9 mouse cellular contexts compared by ENCODE assay signal in the genomic region with DNA sequence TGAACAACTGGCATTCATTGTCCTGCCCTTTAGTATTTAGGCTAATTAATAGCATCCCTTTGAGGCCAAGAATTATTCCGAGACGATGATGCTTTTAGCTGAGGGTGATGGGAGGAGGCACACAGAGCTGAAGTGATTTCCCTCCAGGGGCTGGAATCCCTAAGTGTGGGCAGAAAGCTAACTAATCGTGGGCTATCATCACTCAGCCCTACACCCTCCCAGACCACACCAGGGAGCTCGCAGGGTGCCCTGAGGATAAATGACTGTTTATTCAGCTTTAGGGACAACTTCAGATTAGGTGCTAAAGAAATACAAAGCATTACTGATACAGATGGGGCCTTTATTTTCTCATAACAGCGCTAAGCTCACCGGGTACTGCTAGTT.
A peak's percentile ranks its signal among the peaks of the same experiment; 100 is the strongest.
DNase-seq lines count a peak whose midpoint lies in the region; ATAC-seq lines count a peak whose summit lies in the region.
"Had no signal": no experiment of that assay in that cellular context is flagged by ENCODE, and none has a peak within 500 bp of the region (broad histone marks: within the 10 kb centered on the region; RNA-seq: fewer than 3 reads in every experiment).

No protein-coding gene starts in this region.

- H3K36me3 ChIP-seq in heart, embryonic 12.5 days, result no peaks in the 10 kb centered on the region
- H3K36me3 ChIP-seq in embryonic facial prominence, embryonic 13.5 days, result no peaks in the 10 kb centered on the region
- H3K36me3 ChIP-seq in hindbrain, embryonic 13.5 days, result no peaks in the 10 kb centered on the region
- no peaks in the 10 kb centered on the region for H3K36me3 ChIP-seq in midbrain, embryonic 12.5 days
- H3K36me3 ChIP-seq: liver, embryonic 15.5 days had no signal

- peaks cover 30% of the 10 kb centered on the region for H3K4me1 ChIP-seq in heart, embryonic 12.5 days (replicated peaks)
- peaks cover 27% of the 10 kb centered on the region for H3K4me1 ChIP-seq in embryonic facial prominence, embryonic 13.5 days
- peaks cover 11% of the 10 kb centered on the region for H3K4me1 ChIP-seq in hindbrain, embryonic 13.5 days (replicated peaks)
- peaks cover 13% of the 10 kb centered on the region for H3K4me1 ChIP-seq in midbrain, embryonic 12.5 days
- H3K4me1 ChIP-seq: liver, embryonic 15.5 days had no signal

- H3K27me3 ChIP-seq in heart, embryonic 12.5 days (replicated peaks), result no peaks in the 10 kb centered on the region
- H3K27me3 ChIP-seq in embryonic facial prominence, embryonic 13.5 days, result no peaks in the 10 kb centered on the region
- no peaks in the 10 kb centered on the region for H3K27me3 ChIP-seq in hindbrain, embryonic 13.5 days
- no peaks in the 10 kb centered on the region for H3K27me3 ChIP-seq in midbrain, embryonic 12.5 days
- H3K27me3 ChIP-seq: liver, embryonic 15.5 days had no signal

- intact Hi-C loops in heart, postnatal 36 days (cut with DNase I), result no loop called here

- peak overlapping the region; percentile 39; the same call in 1 of the 2 replicates for H3K27ac ChIP-seq in heart, embryonic 12.5 days (ENCODE audit: poor library complexity, severe bottlenecking)
- no peak overlapping the region for H3K27ac ChIP-seq in embryonic facial prominence, embryonic 13.5 days
- H3K27ac ChIP-seq in hindbrain, embryonic 13.5 days, result no peak overlapping the region
- H3K27ac ChIP-seq in midbrain, embryonic 12.5 days (replicated peaks), result no peak overlapping the region
- H3K27ac ChIP-seq: liver, embryonic 15.5 days had no signal

- peak overlapping the region; percentile 69 for H3K4me2 ChIP-seq in heart, embryonic 12.5 days
- H3K4me2 ChIP-seq in embryonic facial prominence, embryonic 13.5 days, result peak overlapping the region; percentile 41
- H3K4me2 ChIP-seq in hindbrain, embryonic 13.5 days, result peak overlapping the region; percentile 36
- peak overlapping the region; percentile 42 for H3K4me2 ChIP-seq in midbrain, embryonic 12.5 days (replicated peaks)
- H3K4me2 ChIP-seq: liver, embryonic 15.5 days had no signal

- 7% methylated on average over 6 of the region's 6 CpGs for WGBS in heart, embryonic 12.5 days
- 18% methylated on average over 6 of the region's 6 CpGs for WGBS in embryonic facial prominence, embryonic 13.5 days
- 14% methylated on average over 6 of the region's 6 CpGs for WGBS in hindbrain, embryonic 13.5 days
- 16% methylated on average over 6 of the region's 6 CpGs for WGBS in midbrain, embryonic 12.5 days

- H3K9ac ChIP-seq in heart, embryonic 12.5 days, result no peak overlapping the region
- 0 out of 2 replicates have a peak overlapping the region, but pooled peaks have one; percentile 1 for H3K9ac ChIP-seq in embryonic facial prominence, embryonic 13.5 days
- H3K9ac ChIP-seq in hindbrain, embryonic 13.5 days, result no peak overlapping the region
- no peak overlapping the region for H3K9ac ChIP-seq in midbrain, embryonic 12.5 days (replicated peaks)
- H3K9ac ChIP-seq: liver, embryonic 15.5 days had no signal

- no peak for ATAC-seq in heart, embryonic 12.5 days (ENCODE audit: insufficient number of reproducible peaks, low FRiP score)
- ATAC-seq in embryonic facial prominence, embryonic 13.5 days (ENCODE audit: insufficient number of reproducible peaks, insufficient read depth, low FRiP score, low TSS enrichment, low read depth), result no peak
- peak; percentile 81 for ATAC-seq in hindbrain, embryonic 13.5 days (ENCODE audit: low FRiP score)
- ATAC-seq in midbrain, embryonic 12.5 days (ENCODE audit: low FRiP score, low read depth), result peak; percentile 72

- H3K9me3 ChIP-seq in heart, embryonic 12.5 days (replicated peaks), result no peaks in the 10 kb centered on the region
- no peaks in the 10 kb centered on the region for H3K9me3 ChIP-seq in embryonic facial prominence, embryonic 13.5 days
- H3K9me3 ChIP-seq in hindbrain, embryonic 13.5 days, result no peaks in the 10 kb centered on the region
- H3K9me3 ChIP-seq in midbrain, embryonic 12.5 days, result no peaks in the 10 kb centered on the region
- H3K9me3 ChIP-seq: liver, embryonic 15.5 days had no signal

- peak overlapping the region; percentile 37 for H3K4me3 ChIP-seq in heart, embryonic 12.5 days
- H3K4me3 ChIP-seq in embryonic facial prominence, embryonic 13.5 days, result no peak overlapping the region
- no peak overlapping the region for H3K4me3 ChIP-seq in hindbrain, embryonic 13.5 days
- 0 out of 2 replicates have a peak overlapping the region, but pooled peaks have one; percentile 4 for H3K4me3 ChIP-seq in midbrain, embryonic 12.5 days
- H3K4me3 ChIP-seq: liver, embryonic 15.5 days had no signal

- DNase-seq in heart, postnatal 36 days, result no peak
- DNase-seq in gastrocnemius, adult 18-20 months (ENCODE audit: low spot score), result no peak
- DNase-seq in adrenal gland, adult 18-20 months (ENCODE audit: low spot score in 2 of 2), result no peak
- DNase-seq in layer of hippocampus, adult 9-10 months (ENCODE audit: low spot score), result no peak

Comparison
In these comparisons a context has a peak if more than half of its experiments do, and no peak if none do; other contexts are left out.
1. ATAC-seq: peak in hindbrain, embryonic 13.5 days (single experiment) and midbrain, embryonic 12.5 days (single experiment); none in heart, embryonic 12.5 days (single experiment) and embryonic facial prominence, embryonic 13.5 days (single experiment).
2. H3K4me3 ChIP-seq: peak in heart, embryonic 12.5 days (single experiment) and midbrain, embryonic 12.5 days (single experiment); none in embryonic facial prominence, embryonic 13.5 days (single experiment) and hindbrain, embryonic 13.5 days (single experiment).
3. Peak in every context shown above with its lines, with median percentiles within 50 percentile points of each other: H3K4me2 ChIP-seq.